Mouse (Mus musculus) lung, adult 2 months (tissue): ENCODE measurements around the gene Gm13276.
A peak's percentile ranks its signal among the peaks of the same experiment; 100 is the strongest.

ENCODE experiments used
- CTCF ChIP-seq: fragments of 200-500 bp; IDR thresholded peaks from 2 replicates; pipeline ENCODE4 v1.5.1; 2011; ENCODE audit warnings: mild to moderate bottlenecking, low read length, control low read depth; ENCODE audit not compliant: insufficient read depth
- POLR2A ChIP-seq: fragments of 200-500 bp; IDR thresholded peaks from 2 replicates; pipeline ENCODE4 v1.6.1; 2011; ENCODE audit warnings: low read depth, mild to moderate bottlenecking, control low read depth, low read length, borderline replicate concordance; ENCODE audit errors: extremely low read depth

GRCm38 (mm10) chr4:88760431-88760830 lies 25.1 kb upstream of the Gm13276 start:
- TF ChIP-seq CTCF (0 out of 2 replicates have a peak, but pooled peaks have one; percentile 8), POLR2A (peak; percentile 68; the same call in 1 of the 2 replicates)
